Mouse (Mus musculus): ENCODE data around the gene Mxi1. TPM values are rescaled to one million over a fixed set of nuclear protein-coding genes. Genes with fewer than 3 reads are reported as not detected.

Gene Mxi1
- polyA plus RNA-seq, 1 experiment from 2014 or later: 50.7 TPM

GRCm38 (mm10) chr19:53424629-53425028, 114.3 kb downstream of the Mxi1 start:
- H3K9ac ChIP-seq (replicated peaks): no peak overlapping the region
- no peak overlapping the region for H3K27ac ChIP-seq
- no peak overlapping the region for H3K4me3 ChIP-seq (replicated peaks)
- ATAC-seq: no peak
- no peak overlapping the region for H3K4me2 ChIP-seq (replicated peaks)
- peaks cover 11% of the 10 kb centered on the region for H3K4me1 ChIP-seq (replicated peaks)
- 71% methylated on average over 18 of the region's 18 CpGs for whole genome bisulfite sequencing
- H3K9me3 ChIP-seq: no peaks in the 10 kb centered on the region
- H3K36me3 ChIP-seq: no peaks in the 10 kb centered on the region
- H3K27me3 ChIP-seq: peaks cover 10% of the 10 kb centered on the region; the same call in 1 of the 2 replicates

Other genes with a start within 250 kb of the Mxi1 start
- 25.1 and 27.1 TPM in 2 replicates for gene Add3, start 170.1 kb upstream of the Mxi1 start, polyA plus RNA-seq (2015; fragmentation: Nextera tagmentation; extraction: Ambion mirVana)
- gene Gm10197, start 61.2 kb downstream of the Mxi1 start, polyA plus RNA-seq (2015; fragmentation: Nextera tagmentation; extraction: Ambion mirVana): not detected in 2 replicates
- gene Smndc1, start 80.1 kb downstream of the Mxi1 start, polyA plus RNA-seq (2015; fragmentation: Nextera tagmentation; extraction: Ambion mirVana): 42.6 and 46.8 TPM in 2 replicates
- gene Dusp5, start 218.6 kb downstream of the Mxi1 start, polyA plus RNA-seq (2015; fragmentation: Nextera tagmentation; extraction: Ambion mirVana): 0.68 and 1.2 TPM in 2 replicates